Mouse (Mus musculus) testis, adult 2 months (tissue): ENCODE data around the gene Gja3. TPM values are rescaled to one million over a fixed set of nuclear protein-coding genes. Genes with fewer than 3 reads are reported as not detected.
"Not testable (repeated sequence)": the region's sequence is repeated elsewhere in the genome, so short reads cannot be mapped to it uniquely, and the experiment has no call there.

Experiments used
- H3K27ac ChIP-seq: fragments of 200-500 bp; 2 replicates; pipeline ENCODE4 v1.5.1; 2012; ENCODE audit warnings: low read depth, low read length; ENCODE audit not compliant: control insufficient read depth, insufficient read depth
- H3K27me3 ChIP-seq: fragments of 200-500 bp; 2 replicates; pipeline ENCODE4 v1.6.1; 2012; ENCODE audit warnings: mild to moderate bottlenecking, low read length, moderate library complexity; ENCODE audit not compliant: control insufficient read depth, insufficient read depth
- H3K36me3 ChIP-seq: fragments of 200-500 bp; 2 replicates; pipeline ENCODE4 v1.6.1; 2012; ENCODE audit warnings: mild to moderate bottlenecking, low read length; ENCODE audit not compliant: control insufficient read depth, insufficient read depth
- H3K4me1 ChIP-seq: fragments of 200-500 bp; 2 replicates; pipeline ENCODE4 v1.6.1; 2012; ENCODE audit warnings: low read length; ENCODE audit not compliant: control insufficient read depth, insufficient read depth
- H3K4me3 ChIP-seq: fragments of 200-500 bp; 2 replicates; pipeline ENCODE4 v1.5.1; 2012; ENCODE audit warnings: low read depth, mild to moderate bottlenecking, low read length, moderate library complexity, mixed read lengths; ENCODE audit not compliant: control insufficient read depth
- CTCF ChIP-seq: fragments of 200-500 bp; IDR thresholded peaks from 2 replicates; pipeline ENCODE4 v1.5.1; 2012; ENCODE audit warnings: low read depth, mild to moderate bottlenecking, inconsistent platforms, low read length, moderate library complexity; ENCODE audit not compliant: control insufficient read depth, insufficient read depth, insufficient replicate concordance
- POLR2A ChIP-seq: fragments of 200-500 bp; IDR thresholded peaks from 2 replicates; pipeline ENCODE4 v1.6.1; 2012; ENCODE audit warnings: low read depth, mild to moderate bottlenecking, inconsistent platforms, low read length, moderate library complexity; ENCODE audit not compliant: control insufficient read depth
- polyA plus RNA-seq: library from polyadenylated mRNA; depleted of rRNA; stranded (reverse); fragments of >200 nt; gene quantifications from 2 replicates; pipeline ENCODE4 v1.2.3, GENCODE M21; 2012; rRNA removed

Gene Gja3
- polyA plus RNA-seq, 1 experiment: 0.23 TPM

DNA sequence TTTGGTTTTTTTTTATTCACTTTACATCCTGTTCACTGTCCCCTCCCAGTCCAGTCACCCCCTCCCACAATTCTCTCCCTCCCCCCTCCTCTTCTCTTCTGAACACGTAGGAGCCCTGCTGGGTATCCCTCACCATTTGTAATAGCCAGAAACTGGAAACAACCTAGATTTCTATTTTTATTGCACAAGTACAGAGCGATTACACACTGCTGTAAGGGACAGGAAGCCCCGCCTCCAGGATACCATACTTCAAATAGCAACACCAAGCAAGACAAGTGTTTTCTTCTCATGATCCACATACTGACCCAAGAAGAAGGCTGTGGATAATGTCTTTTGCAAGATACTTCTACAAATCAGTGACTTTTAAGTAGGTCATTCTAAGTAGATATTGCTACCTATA lies 25.1 kb downstream of the Gja3 start:
- TF ChIP-seq CTCF: no peak
- no peak for TF ChIP-seq POLR2A
- Histone ChIP-seq H3K4me3 (no peak overlapping the region), H3K4me1 (peaks cover 4% of the 10 kb centered on the region; the same call in 1 of the 2 replicates), H3K27ac (no peak overlapping the region), H3K27me3 (no peaks in the 10 kb centered on the region), H3K36me3 (no peaks in the 10 kb centered on the region)

DNA sequence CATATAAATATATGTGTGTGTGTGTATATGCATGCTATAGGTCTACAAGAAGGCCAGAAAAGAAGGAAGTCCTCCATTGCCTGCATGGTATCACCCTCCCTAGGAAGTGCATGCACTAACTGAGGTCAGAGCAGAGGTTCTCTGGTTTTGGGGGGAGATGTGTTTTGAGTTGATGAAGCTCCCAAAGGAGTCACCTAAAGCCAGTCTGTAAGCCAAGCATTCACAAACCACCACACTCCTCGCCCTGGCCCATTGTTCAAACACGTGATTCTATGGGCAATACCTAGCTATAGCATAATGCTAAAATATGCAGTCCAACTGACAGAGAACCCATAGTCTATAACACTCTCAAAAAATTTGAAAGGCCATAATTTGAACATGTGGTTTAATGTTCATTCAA lies 39.5 kb downstream of the Gja3 start:
- no peaks in the 10 kb centered on the region for H3K36me3 ChIP-seq
- TF ChIP-seq POLR2A: no peak
- TF ChIP-seq CTCF: no peak

DNA sequence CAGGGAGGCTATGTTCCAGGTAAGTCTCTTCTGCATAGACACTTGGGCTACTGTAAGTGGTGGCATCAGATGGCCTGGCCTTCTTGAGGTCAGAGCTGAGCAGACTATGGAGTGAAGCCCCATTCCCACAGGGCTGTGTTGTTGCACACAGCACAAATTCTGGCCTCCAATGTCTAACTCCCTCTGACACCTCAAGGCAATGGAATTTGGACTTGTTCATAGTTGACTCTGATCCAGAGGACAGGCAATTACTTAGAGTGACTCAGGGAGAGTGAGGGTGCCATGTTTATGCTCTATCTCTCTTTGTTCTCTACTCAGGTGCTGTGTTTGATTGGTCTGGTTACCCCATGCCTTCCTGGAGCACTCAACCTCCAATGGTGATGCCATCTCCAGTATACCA lies 41.1 kb downstream of the Gja3 start:
- H3K27ac ChIP-seq, H3K4me1 ChIP-seq, H3K27me3 ChIP-seq, H3K36me3 ChIP-seq, H3K4me3 ChIP-seq: not testable (repeated sequence)

More for the DNA sequence above, 39.5 kb downstream of the Gja3 start:
- Histone ChIP-seq H3K27ac (no peak overlapping the region), H3K27me3 (no peaks in the 10 kb centered on the region), H3K4me3 (no peak overlapping the region), H3K4me1 (no peaks in the 10 kb centered on the region)

DNA sequence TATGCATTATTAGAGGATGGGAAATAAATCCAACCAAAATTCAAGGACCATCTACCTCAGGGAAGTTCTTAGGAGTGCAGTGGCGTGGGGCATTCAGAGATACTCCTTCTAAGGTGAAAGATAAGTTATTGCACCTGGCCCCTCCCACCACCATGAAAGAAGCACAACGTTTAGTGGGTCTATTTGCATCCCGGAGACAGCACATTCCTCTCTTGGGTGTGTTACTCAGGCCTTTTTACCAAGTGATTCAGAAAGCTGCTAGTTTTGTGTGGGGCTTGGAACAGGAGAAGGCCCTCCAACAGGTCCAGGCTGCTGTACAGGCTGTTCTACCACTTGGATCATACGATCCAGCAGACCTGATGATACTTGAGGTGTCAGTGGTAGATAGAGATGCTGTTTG lies 69.3 kb downstream of the Gja3 start:
- Histone ChIP-seq H3K27me3 (no peaks in the 10 kb centered on the region), H3K4me3 (no peak overlapping the region), H3K36me3 (no peaks in the 10 kb centered on the region), H3K27ac (no peak overlapping the region), H3K4me1 (no peaks in the 10 kb centered on the region)
- no peak for TF ChIP-seq CTCF
- TF ChIP-seq POLR2A: no peak

Other genes starting within 250 kb of the Gja3 start
- 6.8 and 7.9 TPM in 2 replicates for gene Zmym5, start 246.4 kb downstream of the Gja3 start, polyA plus RNA-seq
- 19.7 and 21.1 TPM in 2 replicates for gene Zmym2, start 171.4 kb downstream of the Gja3 start, polyA plus RNA-seq
- gene Gjb2, start 46.6 kb upstream of the Gja3 start, polyA plus RNA-seq: 0.08 and 0.17 TPM in 2 replicates
- not detected in 2 replicates for gene Gm4491, start 57.8 kb upstream of the Gja3 start, polyA plus RNA-seq
- not detected in 2 replicates for gene Gjb6, start 75.5 kb upstream of the Gja3 start, polyA plus RNA-seq